Mouse (Mus musculus) heart, embryonic 16.5 days (tissue): ENCODE measurements at regions not wholly inside any gene's neighbourhood (a gene's known extent, or its start where the extent isn't known, plus 50 kb on each side); places are given as distances from the start of the nearest gene placed in this dataset.

Experiments used
- ATAC-seq: fragments of 200-750 bp; cut with Nextera tagmentation; replicated peaks from 2 replicates; pipeline ENCODE4 v1.8.0; 2017; ENCODE audit warnings: moderate number of reproducible peaks; ENCODE audit not compliant: insufficient read depth, low FRiP score; ENCODE audit errors: extremely low read depth
- H3K27ac ChIP-seq: fragments of 300-500 bp; sonication (generic); 2 replicates; pipeline ENCODE4 v1.5.1; 2014; ENCODE audit warnings: mild to moderate bottlenecking, low read length, control low read depth, moderate library complexity
- H3K27me3 ChIP-seq: fragments of 300-500 bp; sonication (generic); 2 replicates; pipeline ENCODE4 v1.6.1; 2014; ENCODE audit warnings: low read length, mixed read lengths; ENCODE audit not compliant: control insufficient read depth, insufficient read depth
- H3K36me3 ChIP-seq: fragments of 300-500 bp; sonication (generic); 2 replicates; pipeline ENCODE4 v1.6.1; 2014; ENCODE audit not compliant: control insufficient read depth, insufficient read depth
- H3K4me1 ChIP-seq: fragments of 300-500 bp; sonication (generic); 2 replicates; pipeline ENCODE4 v1.6.1; 2014; ENCODE audit warnings: low read length, mixed read lengths; ENCODE audit not compliant: control insufficient read depth, insufficient read depth
- H3K4me2 ChIP-seq: fragments of 300-500 bp; sonication (generic); 2 replicates; pipeline ENCODE4 v1.6.1; 2014; ENCODE audit warnings: low read depth, mild to moderate bottlenecking, control low read depth, low read length
- H3K4me3 ChIP-seq: fragments of 300-500 bp; sonication (generic); 2 replicates; pipeline ENCODE4 v1.5.1; 2014; ENCODE audit warnings: mild to moderate bottlenecking, control low read depth, low read length
- H3K9ac ChIP-seq: fragments of 300-500 bp; sonication (generic); 2 replicates; pipeline ENCODE4 v1.6.1; 2014; ENCODE audit warnings: low read length, control low read depth
- H3K9me3 ChIP-seq: fragments of 300-500 bp; sonication (generic); replicated peaks from 2 replicates; pipeline ENCODE4 v1.6.1; 2016; ENCODE audit warnings: low read length; ENCODE audit not compliant: control insufficient read depth
- WGBS: fragments of 180-500 bp; shearing (Covaris S2); extraction: QIAGEN DNeasy Blood & Tissue Kit; methylation state at CpG from one replicate; pipeline ENCODE4 v1.1.7; 2014; 5-methylcytosine and 5-hydroxymethylcytosine counted together

- Histone ChIP-seq H3K9me3 (no peaks in the 10 kb centered on the region), H3K27ac (no peak overlapping the region), H3K4me2 (no peak overlapping the region), H3K9ac (no peak overlapping the region), H3K4me1 (no peaks in the 10 kb centered on the region), H3K36me3 (no peaks in the 10 kb centered on the region), H3K27me3 (no peaks in the 10 kb centered on the region), H3K4me3 (no peak overlapping the region)
- no peak for ATAC-seq
- WGBS = 39% methylated on average over 1 of the region's 1 CpGs
These were observed 133.7 kb upstream of the Mocs2 start for GRCm38 (mm10) chr13:114684298-114684697.

- Histone ChIP-seq H3K4me2 (no peak overlapping the region), H3K4me3 (no peak overlapping the region), H3K36me3 (no peaks in the 10 kb centered on the region), H3K9me3 (no peaks in the 10 kb centered on the region), H3K27me3 (no peaks in the 10 kb centered on the region), H3K27ac (no peak overlapping the region), H3K9ac (no peak overlapping the region), H3K4me1 (no peaks in the 10 kb centered on the region)
- WGBS = 72% methylated on average over 4 of the region's 4 CpGs
- ATAC-seq = no peak
These were observed 132.7 kb upstream of the Mocs2 start for GRCm38 (mm10) chr13:114685368-114685767.

- Histone ChIP-seq H3K36me3 (no peaks in the 10 kb centered on the region), H3K27me3 (no peaks in the 10 kb centered on the region), H3K4me1 (no peaks in the 10 kb centered on the region), H3K4me2 (no peak overlapping the region), H3K9ac (no peak overlapping the region), H3K4me3 (no peak overlapping the region), H3K9me3 (no peaks in the 10 kb centered on the region), H3K27ac (no peak overlapping the region)
- no peak for ATAC-seq
- WGBS = 65% methylated on average over 2 of the region's 2 CpGs
These were observed 105.4 kb upstream of the Mocs2 start for GRCm38 (mm10) chr13:114712601-114713000.

GRCm38 (mm10) chr13:114719771-114720170 is 98.3 kb upstream of the Mocs2 start:
- Histone ChIP-seq H3K9me3 (no peaks in the 10 kb centered on the region), H3K27me3 (no peaks in the 10 kb centered on the region), H3K4me2 (no peak overlapping the region), H3K9ac (no peak overlapping the region), H3K4me3 (no peak overlapping the region), H3K4me1 (no peaks in the 10 kb centered on the region), H3K36me3 (no peaks in the 10 kb centered on the region), H3K27ac (no peak overlapping the region)
- 61% methylated on average over 4 of the region's 4 CpGs for WGBS
- no peak for ATAC-seq

- 60% methylated on average over 4 of the region's 4 CpGs for WGBS
- Histone ChIP-seq H3K9me3 (no peaks in the 10 kb centered on the region), H3K4me1 (no peaks in the 10 kb centered on the region), H3K4me3 (no peak overlapping the region), H3K36me3 (no peaks in the 10 kb centered on the region), H3K9ac (no peak overlapping the region), H3K27ac (no peak overlapping the region), H3K27me3 (no peaks in the 10 kb centered on the region), H3K4me2 (no peak overlapping the region)
- no peak for ATAC-seq
These were observed 91.2 kb upstream of the Mocs2 start for GRCm38 (mm10) chr13:114726828-114727227.

GRCm38 (mm10) chr13:114735066-114735465 is 83.0 kb upstream of the Mocs2 start:
- no peak overlapping the region for H3K27ac ChIP-seq
- 68% methylated on average over 7 of the region's 7 CpGs for WGBS
- H3K4me2 ChIP-seq = no peak overlapping the region
- H3K4me3 ChIP-seq = no peak overlapping the region
- no peaks in the 10 kb centered on the region for H3K9me3 ChIP-seq
- ATAC-seq = no peak
- H3K36me3 ChIP-seq = no peaks in the 10 kb centered on the region
- no peaks in the 10 kb centered on the region for H3K4me1 ChIP-seq
- no peaks in the 10 kb centered on the region for H3K27me3 ChIP-seq
- no peak overlapping the region for H3K9ac ChIP-seq

- Histone ChIP-seq H3K27ac (no peak overlapping the region), H3K4me2 (no peak overlapping the region), H3K4me3 (no peak overlapping the region), H3K9ac (no peak overlapping the region), H3K4me1 (no peaks in the 10 kb centered on the region), H3K9me3 (no peaks in the 10 kb centered on the region), H3K36me3 (no peaks in the 10 kb centered on the region), H3K27me3 (no peaks in the 10 kb centered on the region)
- 87% methylated on average over 4 of the region's 4 CpGs for WGBS
- no peak for ATAC-seq
These were observed 82.0 kb upstream of the Mocs2 start for GRCm38 (mm10) chr13:114736066-114736465.

- no peak overlapping the region for H3K4me2 ChIP-seq
- no peaks in the 10 kb centered on the region for H3K36me3 ChIP-seq
- no peaks in the 10 kb centered on the region for H3K27me3 ChIP-seq
- no peak overlapping the region for H3K4me3 ChIP-seq
- WGBS = 56% methylated on average over 3 of the region's 3 CpGs
- no peak for ATAC-seq
- no peaks in the 10 kb centered on the region for H3K4me1 ChIP-seq
- no peak overlapping the region for H3K27ac ChIP-seq
- no peaks in the 10 kb centered on the region for H3K9me3 ChIP-seq
- H3K9ac ChIP-seq = no peak overlapping the region
These were observed 75.5 kb upstream of the Mocs2 start for GRCm38 (mm10) chr13:114742534-114742933.

GRCm38 (mm10) chr13:114745814-114746213 is 72.2 kb upstream of the Mocs2 start:
- WGBS = 87% methylated on average over 2 of the region's 2 CpGs
- H3K9me3 ChIP-seq = no peaks in the 10 kb centered on the region
- no peaks in the 10 kb centered on the region for H3K36me3 ChIP-seq

GRCm38 (mm10) chr13:114757459-114757858 is 60.6 kb upstream of the Mocs2 start:
- no peaks in the 10 kb centered on the region for H3K4me1 ChIP-seq
- no peaks in the 10 kb centered on the region for H3K27me3 ChIP-seq
- no peak overlapping the region for H3K4me2 ChIP-seq
- no peak overlapping the region for H3K4me3 ChIP-seq
- H3K9me3 ChIP-seq = no peaks in the 10 kb centered on the region
- ATAC-seq = no peak
- H3K9ac ChIP-seq = no peak overlapping the region
- H3K36me3 ChIP-seq = no peaks in the 10 kb centered on the region
- no peak overlapping the region for H3K27ac ChIP-seq

More at GRCm38 (mm10) chr13:114745814-114746213, 72.2 kb upstream of the Mocs2 start:
- Histone ChIP-seq H3K4me1 (no peaks in the 10 kb centered on the region), H3K27me3 (no peaks in the 10 kb centered on the region), H3K4me3 (no peak overlapping the region), H3K4me2 (no peak overlapping the region), H3K27ac (no peak overlapping the region), H3K9ac (no peak overlapping the region)
- ATAC-seq = no peak
